Mouse (Mus musculus): ENCODE data around the gene Ntng2. TPM values are rescaled to one million over a fixed set of nuclear protein-coding genes. Genes with fewer than 3 reads are reported as not detected.

Ntng2 gene
- polyA plus RNA-seq, 1 experiment from 2014 or later = not detected

DNA sequence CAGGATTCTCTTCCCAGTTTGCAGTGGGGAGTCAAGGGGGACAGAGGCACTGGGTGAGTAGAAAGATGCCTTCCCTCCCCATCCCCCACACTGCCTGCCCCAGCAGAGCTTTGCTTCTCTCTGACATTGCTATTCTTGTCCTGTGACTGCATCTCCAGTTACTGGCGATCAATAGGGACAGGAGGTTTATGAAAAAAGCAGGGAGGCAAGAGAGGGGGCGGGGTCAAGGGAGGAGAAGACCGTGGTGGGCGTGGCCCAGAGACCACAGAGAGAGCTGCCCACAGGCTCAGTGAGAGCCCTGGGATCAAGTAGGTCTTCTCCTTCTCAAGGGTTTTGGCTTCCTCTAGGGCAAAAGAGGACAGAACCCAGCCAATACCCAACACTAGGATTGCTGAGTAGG lies 30.5 kb downstream of the Ntng2 start:
- Histone ChIP-seq H3K27ac (ENCODE audit: low read length) (no peak overlapping the region), H3K4me3 (ENCODE audit: low read length) (no peak overlapping the region), H3K4me1 (ENCODE audit: control insufficient read depth, insufficient read depth, low read length) (no peaks in the 10 kb centered on the region), H3K9me3 (ENCODE audit: control insufficient read depth, low read length) (no peaks in the 10 kb centered on the region), H3K36me3 (ENCODE audit: control insufficient read depth, insufficient read depth, low read length) (no peaks in the 10 kb centered on the region), H3K27me3 (replicated peaks; ENCODE audit: control insufficient read depth, insufficient read depth, low read length) (no peaks in the 10 kb centered on the region), H3K9ac (ENCODE audit: low read depth, low read length) (no peak overlapping the region), H3K4me2 (ENCODE audit: low read depth, low read length) (no peak overlapping the region)
- no peak for ATAC-seq
- WGBS = 4% methylated on average over 4 of the region's 4 CpGs

DNA sequence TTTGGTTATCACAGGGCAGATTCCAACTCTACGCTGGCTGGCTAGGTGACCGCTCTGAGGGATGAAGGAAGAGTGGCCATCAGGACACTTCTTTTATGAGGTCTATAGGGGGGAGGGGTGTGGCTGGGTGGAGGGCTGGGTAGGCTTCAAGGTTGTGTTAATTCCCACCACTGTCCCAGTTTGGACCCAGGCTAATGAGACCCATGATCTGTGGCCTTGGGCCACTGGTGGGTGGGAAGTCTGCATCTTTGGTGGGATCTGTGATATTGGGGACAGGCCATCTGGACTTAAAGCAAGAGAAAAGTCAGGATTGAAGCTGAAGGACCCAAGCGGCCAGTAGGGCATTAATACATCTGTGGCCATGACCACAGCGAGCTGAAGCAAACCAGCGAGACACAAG lies 34.0 kb downstream of the Ntng2 start:
- H3K9me3 ChIP-seq (ENCODE audit: control insufficient read depth, low read length) = no peaks in the 10 kb centered on the region
- no peaks in the 10 kb centered on the region for H3K36me3 ChIP-seq (ENCODE audit: control insufficient read depth, insufficient read depth, low read length)
- no peak overlapping the region for H3K4me3 ChIP-seq (ENCODE audit: low read length)
- H3K27me3 ChIP-seq (replicated peaks; ENCODE audit: control insufficient read depth, insufficient read depth, low read length) = no peaks in the 10 kb centered on the region
- ATAC-seq = no peak
- H3K4me2 ChIP-seq (ENCODE audit: low read depth, low read length) = no peak overlapping the region
- no peak overlapping the region for H3K9ac ChIP-seq (ENCODE audit: low read depth, low read length)
- H3K4me1 ChIP-seq (ENCODE audit: control insufficient read depth, insufficient read depth, low read length) = no peaks in the 10 kb centered on the region
- H3K27ac ChIP-seq (ENCODE audit: low read length) = no peak overlapping the region
- WGBS = 91% methylated on average over 5 of the region's 5 CpGs

DNA sequence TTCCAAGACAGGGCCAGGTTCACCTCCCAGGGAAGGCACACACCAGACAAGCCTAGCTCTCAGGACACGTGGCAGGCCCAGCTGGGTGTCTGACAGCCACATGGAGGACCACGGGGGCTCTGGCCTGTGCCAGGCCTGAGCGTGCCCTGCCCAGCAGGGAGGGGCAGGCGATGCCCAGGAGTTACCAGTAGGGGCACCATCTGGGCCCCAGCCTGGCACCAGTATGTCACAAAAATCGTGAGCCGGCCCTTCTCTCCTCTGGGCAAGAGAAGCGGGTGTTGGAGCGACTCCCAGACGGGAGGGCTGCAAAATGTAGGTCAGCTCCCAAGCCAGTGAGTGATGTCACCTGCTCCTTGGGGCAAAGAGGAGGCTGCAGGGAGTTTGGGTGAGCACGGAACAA lies 34.9 kb downstream of the Ntng2 start:
- no peaks in the 10 kb centered on the region for H3K4me1 ChIP-seq (ENCODE audit: control insufficient read depth, insufficient read depth, low read length)
- no peaks in the 10 kb centered on the region for H3K36me3 ChIP-seq (ENCODE audit: control insufficient read depth, insufficient read depth, low read length)
- H3K4me2 ChIP-seq (ENCODE audit: low read depth, low read length) = no peak overlapping the region
- H3K9me3 ChIP-seq (ENCODE audit: control insufficient read depth, low read length) = no peaks in the 10 kb centered on the region
- no peak for ATAC-seq
- no peak overlapping the region for H3K27ac ChIP-seq (ENCODE audit: low read length)
- no peaks in the 10 kb centered on the region for H3K27me3 ChIP-seq (replicated peaks; ENCODE audit: control insufficient read depth, insufficient read depth, low read length)
- 70% methylated on average over 10 of the region's 10 CpGs for WGBS
- H3K4me3 ChIP-seq (ENCODE audit: low read length) = no peak overlapping the region
- H3K9ac ChIP-seq (ENCODE audit: low read depth, low read length) = no peak overlapping the region

DNA sequence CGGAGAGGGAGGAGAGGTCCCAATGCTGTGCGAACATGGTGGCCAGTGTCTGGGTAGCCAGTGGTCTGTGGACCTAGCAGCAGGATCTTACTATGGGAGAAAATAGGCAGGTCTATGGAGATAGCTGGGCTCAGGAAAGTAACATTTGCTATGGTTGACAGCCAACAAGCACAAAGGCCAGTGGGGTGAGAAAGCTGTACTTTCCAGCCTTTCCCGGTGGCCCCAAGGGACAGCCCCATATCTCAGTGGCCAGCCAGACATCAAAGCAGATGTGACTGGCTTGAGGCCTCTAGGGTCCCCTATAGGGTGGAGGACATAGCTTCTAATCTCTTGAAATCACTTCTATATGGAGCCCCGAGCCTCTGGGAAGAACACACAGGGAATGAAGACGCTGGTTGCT lies 35.8 kb downstream of the Ntng2 start:
- no peak for ATAC-seq
- no peaks in the 10 kb centered on the region for H3K4me1 ChIP-seq (ENCODE audit: control insufficient read depth, insufficient read depth, low read length)
- H3K27ac ChIP-seq (ENCODE audit: low read length) = no peak overlapping the region
- H3K4me2 ChIP-seq (ENCODE audit: low read depth, low read length) = no peak overlapping the region
- no peaks in the 10 kb centered on the region for H3K36me3 ChIP-seq (ENCODE audit: control insufficient read depth, insufficient read depth, low read length)
- no peaks in the 10 kb centered on the region for H3K27me3 ChIP-seq (replicated peaks; ENCODE audit: control insufficient read depth, insufficient read depth, low read length)
- no peak overlapping the region for H3K9ac ChIP-seq (ENCODE audit: low read depth, low read length)
- H3K4me3 ChIP-seq (ENCODE audit: low read length) = no peak overlapping the region
- no peaks in the 10 kb centered on the region for H3K9me3 ChIP-seq (ENCODE audit: control insufficient read depth, low read length)
- WGBS = 88% methylated on average over 5 of the region's 5 CpGs

DNA sequence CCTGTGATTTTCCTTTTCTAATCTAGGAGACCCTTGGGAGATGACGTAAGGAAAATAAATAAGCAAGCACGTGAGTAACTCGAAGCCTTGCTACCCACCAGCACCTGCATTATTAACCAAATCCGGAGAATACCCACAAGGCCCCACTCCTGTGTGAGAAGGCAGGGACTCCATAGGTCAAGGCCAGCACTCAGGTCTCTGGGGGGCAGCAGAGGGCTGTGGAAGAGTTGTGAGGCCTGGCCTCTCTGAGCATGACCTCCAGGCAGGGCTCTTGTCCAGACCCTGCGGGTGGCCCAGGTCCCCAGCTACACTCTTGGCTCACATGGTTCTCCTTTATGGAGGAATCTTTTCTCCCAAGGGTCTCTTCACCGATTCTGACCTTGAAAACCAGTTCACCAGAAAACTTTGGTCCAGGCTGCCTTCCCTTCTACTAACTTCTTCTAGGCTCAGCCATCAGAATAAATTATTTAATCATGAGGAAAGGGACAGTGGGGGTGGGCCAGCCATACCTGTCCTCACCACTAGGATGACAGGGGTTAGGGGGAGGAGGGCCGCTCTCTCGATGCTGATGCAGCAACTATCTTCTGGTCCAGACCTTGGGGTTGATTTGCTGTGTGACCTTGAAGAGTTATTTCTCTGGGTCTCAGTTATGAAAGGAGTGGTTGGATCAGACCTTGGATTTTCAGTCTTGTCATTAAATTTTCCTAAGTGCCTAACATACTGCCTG lies 36.4 kb downstream of the Ntng2 start:
- H3K4me1 ChIP-seq (ENCODE audit: control insufficient read depth, insufficient read depth, low read length) = no peaks in the 10 kb centered on the region
- no peak overlapping the region for H3K4me2 ChIP-seq (ENCODE audit: low read depth, low read length)
- 49% methylated on average over 8 of the region's 8 CpGs for WGBS
- H3K9me3 ChIP-seq (ENCODE audit: control insufficient read depth, low read length) = no peaks in the 10 kb centered on the region
- H3K27ac ChIP-seq (ENCODE audit: low read length) = no peak overlapping the region
- no peak overlapping the region for H3K4me3 ChIP-seq (ENCODE audit: low read length)
- ATAC-seq = no peak
- no peaks in the 10 kb centered on the region for H3K27me3 ChIP-seq (replicated peaks; ENCODE audit: control insufficient read depth, insufficient read depth, low read length)
- no peaks in the 10 kb centered on the region for H3K36me3 ChIP-seq (ENCODE audit: control insufficient read depth, insufficient read depth, low read length)
- no peak overlapping the region for H3K9ac ChIP-seq (ENCODE audit: low read depth, low read length)

DNA sequence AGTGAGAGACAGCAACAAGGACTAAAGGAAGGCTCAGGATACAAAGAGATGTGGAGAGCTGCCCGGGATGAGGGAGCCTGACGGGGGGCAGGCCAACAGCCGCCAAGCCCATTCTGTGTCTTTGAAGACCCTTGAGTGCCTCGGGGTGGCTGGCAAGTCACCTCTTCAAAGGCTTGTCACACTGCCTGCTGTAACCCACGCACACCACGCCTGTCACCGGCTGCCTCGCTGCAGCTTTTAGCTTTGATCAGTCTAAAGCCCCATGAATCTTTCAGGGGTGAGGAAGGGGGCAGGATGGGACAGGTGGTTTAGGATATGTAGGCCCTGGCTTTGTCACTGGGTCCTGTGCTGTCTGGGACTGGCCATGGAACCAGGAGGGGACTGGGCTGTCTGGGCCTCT lies 46.6 kb downstream of the Ntng2 start:
- Histone ChIP-seq H3K27ac (ENCODE audit: low read length) (no peak overlapping the region), H3K9me3 (ENCODE audit: control insufficient read depth, low read length) (no peaks in the 10 kb centered on the region), H3K36me3 (ENCODE audit: control insufficient read depth, insufficient read depth, low read length) (no peaks in the 10 kb centered on the region), H3K4me2 (ENCODE audit: low read depth, low read length) (no peak overlapping the region), H3K4me1 (ENCODE audit: control insufficient read depth, insufficient read depth, low read length) (no peaks in the 10 kb centered on the region), H3K4me3 (ENCODE audit: low read length) (no peak overlapping the region), H3K9ac (ENCODE audit: low read depth, low read length) (no peak overlapping the region), H3K27me3 (replicated peaks; ENCODE audit: control insufficient read depth, insufficient read depth, low read length) (no peaks in the 10 kb centered on the region)
- WGBS = 33% methylated on average over 8 of the region's 8 CpGs
- no peak for ATAC-seq

DNA sequence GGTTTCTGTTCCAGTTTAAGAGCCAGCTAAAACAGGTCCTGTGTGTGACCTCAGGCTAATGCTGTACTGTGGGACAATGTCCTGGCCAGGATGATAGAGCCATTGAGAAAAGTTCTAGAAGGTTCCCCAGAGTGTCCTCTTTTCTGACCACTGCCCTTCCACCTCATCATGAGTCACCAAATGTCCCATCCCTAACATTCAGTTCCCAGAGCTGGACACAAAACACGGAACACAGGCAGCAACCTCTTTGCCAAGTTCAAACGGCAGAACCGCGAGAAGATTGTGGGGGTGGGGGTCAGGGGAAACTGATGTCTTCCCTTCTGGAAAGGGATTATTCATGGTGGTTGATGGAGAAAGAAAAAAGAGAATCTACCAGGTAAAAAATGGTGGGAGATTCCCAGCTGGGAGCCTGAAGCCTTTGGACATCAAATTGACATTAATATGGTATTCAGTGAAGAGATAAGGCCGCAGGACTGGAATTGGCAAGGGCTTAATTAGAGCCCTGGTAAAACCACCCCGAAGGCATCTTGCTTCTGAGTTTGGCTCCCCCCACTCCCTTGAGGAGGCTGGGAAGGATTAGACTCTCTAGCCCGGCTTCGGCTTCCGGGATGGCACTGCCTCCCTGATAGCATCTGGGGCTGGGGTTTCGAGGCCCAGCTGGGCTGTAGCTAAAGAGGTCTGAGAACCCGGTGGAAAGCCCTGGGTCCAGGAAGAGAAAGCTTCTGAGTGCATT lies 51.4 kb downstream of the Ntng2 start:
- Histone ChIP-seq H3K4me3 (ENCODE audit: low read length) (no peak overlapping the region), H3K9ac (ENCODE audit: low read depth, low read length) (no peak overlapping the region), H3K36me3 (ENCODE audit: control insufficient read depth, insufficient read depth, low read length) (no peaks in the 10 kb centered on the region), H3K9me3 (ENCODE audit: control insufficient read depth, low read length) (no peaks in the 10 kb centered on the region), H3K4me2 (ENCODE audit: low read depth, low read length) (no peak overlapping the region), H3K27ac (ENCODE audit: low read length) (no peak overlapping the region), H3K4me1 (ENCODE audit: control insufficient read depth, insufficient read depth, low read length) (no peaks in the 10 kb centered on the region), H3K27me3 (replicated peaks; ENCODE audit: control insufficient read depth, insufficient read depth, low read length) (peaks cover 9% of the 10 kb centered on the region; the same call in 1 of the 2 replicates)
- 65% methylated on average over 11 of the region's 11 CpGs for WGBS
- no peak for ATAC-seq

DNA sequence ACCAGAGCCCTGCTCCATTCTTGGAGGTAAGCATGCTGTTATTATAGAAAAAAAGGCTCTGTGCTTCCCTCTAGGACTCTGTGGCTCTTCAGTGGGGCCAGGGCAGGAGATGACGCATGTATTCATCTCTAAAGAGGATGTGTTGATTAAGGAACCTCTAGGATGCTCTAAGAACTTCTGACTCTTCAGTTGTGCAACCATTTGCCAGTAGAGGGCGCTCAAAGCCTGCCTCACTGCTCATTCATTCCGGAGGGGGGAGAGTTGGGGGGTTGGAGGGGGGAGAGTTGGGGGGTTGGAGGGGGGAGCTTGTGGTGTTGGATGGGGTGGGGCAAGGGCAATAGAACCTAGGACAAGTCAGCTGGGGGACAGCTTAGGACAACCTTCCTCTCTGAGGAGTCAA lies 52.9 kb downstream of the Ntng2 start:
- 1% methylated on average over 3 of the region's 3 CpGs for WGBS
- Histone ChIP-seq H3K27ac (ENCODE audit: low read length) (no peak overlapping the region), H3K4me2 (ENCODE audit: low read depth, low read length) (no peak overlapping the region), H3K4me3 (ENCODE audit: low read length) (no peak overlapping the region), H3K27me3 (replicated peaks; ENCODE audit: control insufficient read depth, insufficient read depth, low read length) (peaks cover 22% of the 10 kb centered on the region), H3K4me1 (ENCODE audit: control insufficient read depth, insufficient read depth, low read length) (peaks cover 3% of the 10 kb centered on the region), H3K36me3 (ENCODE audit: control insufficient read depth, insufficient read depth, low read length) (no peaks in the 10 kb centered on the region), H3K9ac (ENCODE audit: low read depth, low read length) (no peak overlapping the region), H3K9me3 (ENCODE audit: control insufficient read depth, low read length) (no peaks in the 10 kb centered on the region)
- ATAC-seq = no peak

DNA sequence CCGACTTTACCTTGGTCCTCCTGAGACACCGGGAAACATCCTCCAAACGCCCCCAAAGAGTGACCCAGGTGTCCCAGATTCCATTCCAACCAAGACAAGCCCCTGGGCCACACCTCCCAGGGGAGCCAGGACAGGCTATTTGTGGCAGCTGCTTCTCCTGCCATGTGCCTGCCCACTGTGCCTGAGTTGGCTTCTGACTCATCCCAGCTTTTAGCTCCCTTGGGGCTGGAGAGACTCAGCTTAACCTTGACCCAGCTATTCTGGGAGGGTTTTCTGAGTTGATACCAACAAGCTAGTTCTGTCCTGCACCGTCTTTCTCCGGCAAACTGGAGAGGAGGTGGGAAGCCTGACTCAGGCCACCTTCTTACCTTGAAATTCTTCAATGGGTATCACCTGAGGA lies 54.4 kb downstream of the Ntng2 start:
- H3K4me2 ChIP-seq (ENCODE audit: low read depth, low read length) = no peak overlapping the region
- ATAC-seq = no peak
- 73% methylated on average over 5 of the region's 5 CpGs for WGBS
- H3K36me3 ChIP-seq (ENCODE audit: control insufficient read depth, insufficient read depth, low read length) = no peaks in the 10 kb centered on the region
- H3K27me3 ChIP-seq (replicated peaks; ENCODE audit: control insufficient read depth, insufficient read depth, low read length) = peaks cover 24% of the 10 kb centered on the region
- no peak overlapping the region for H3K27ac ChIP-seq (ENCODE audit: low read length)
- H3K4me1 ChIP-seq (ENCODE audit: control insufficient read depth, insufficient read depth, low read length) = peaks cover 8% of the 10 kb centered on the region
- no peak overlapping the region for H3K9ac ChIP-seq (ENCODE audit: low read depth, low read length)
- no peaks in the 10 kb centered on the region for H3K9me3 ChIP-seq (ENCODE audit: control insufficient read depth, low read length)
- H3K4me3 ChIP-seq (ENCODE audit: low read length) = no peak overlapping the region
